Mouse (Mus musculus): ENCODE data around the gene Srebf2. TPM values are rescaled to one million over a fixed set of nuclear protein-coding genes. Genes with fewer than 3 reads are reported as not detected.
A peak's percentile ranks its signal among the peaks of the same experiment; 100 is the strongest.

Srebf2 gene
- total RNA-seq, 2 experiments from 2014 or later = 35.1 to 38.8 TPM

- no peak for DNase-seq
- intact Hi-C loops (cut with DNase I) = no loop called here
Observed at GRCm38 (mm10) chr15:82152435-82152834, 5.5 kb downstream of the Srebf2 start.

- no peak for DNase-seq
- intact Hi-C loops (cut with DNase I) = no loop called here
Observed at GRCm38 (mm10) chr15:82156298-82156697, 9.3 kb downstream of the Srebf2 start.

- intact Hi-C loops (cut with DNase I) = no loop called here
- no peak for DNase-seq
Observed at GRCm38 (mm10) chr15:82156902-82157301, 9.9 kb downstream of the Srebf2 start.

GRCm38 (mm10) chr15:82158243-82159035 lies 11.5 kb downstream of the Srebf2 start:
- intact Hi-C loops (cut with DNase I) = no loop called here
- DNase-seq = no peak

- no peak for DNase-seq
- intact Hi-C loops (cut with DNase I) = no loop called here
Observed at GRCm38 (mm10) chr15:82159471-82159870, 12.5 kb downstream of the Srebf2 start.

- intact Hi-C loops (cut with DNase I) = no loop called here
- no peak for DNase-seq
Observed at GRCm38 (mm10) chr15:82160731-82161640, 14.0 kb downstream of the Srebf2 start.

GRCm38 (mm10) chr15:82161965-82162600 lies 15.1 kb downstream of the Srebf2 start:
- no peak for DNase-seq
- intact Hi-C loops (cut with DNase I) = no loop called here

- intact Hi-C loops (cut with DNase I) = loop anchor here (2.0 kb wide), 1 partner anchor 25 kb away; no protein-coding TSS in a partner anchor
- DNase-seq = no peak
Observed at GRCm38 (mm10) chr15:82163356-82164060, 16.5 kb downstream of the Srebf2 start.

GRCm38 (mm10) chr15:82164061-82164399 lies 17.0 kb downstream of the Srebf2 start:
- intact Hi-C loops (cut with DNase I) = loop anchor here (2.0 kb wide), 1 partner anchor 25 kb away; no protein-coding TSS in a partner anchor
- DNase-seq = no peak

- no peak for DNase-seq
- intact Hi-C loops (cut with DNase I) = loop anchor here (2.0 kb wide), 1 partner anchor 26 kb away; no protein-coding TSS in a partner anchor
Observed at GRCm38 (mm10) chr15:82164496-82164895, 17.5 kb downstream of the Srebf2 start.

GRCm38 (mm10) chr15:82165332-82166239 lies 18.6 kb downstream of the Srebf2 start:
- DNase-seq = peak; percentile 78 to 92
- intact Hi-C loops (cut with DNase I) = loop anchor here (2.0 kb wide), 2 partner anchors 27 to 69 kb away; no protein-coding TSS in a partner anchor

GRCm38 (mm10) chr15:82166240-82167100 lies 19.5 kb downstream of the Srebf2 start:
- intact Hi-C loops (cut with DNase I) = loop anchor here (2.0 kb wide), 1 partner anchor 68 kb away; no protein-coding TSS in a partner anchor
- no peak for DNase-seq

GRCm38 (mm10) chr15:82167201-82168168 lies 20.5 kb downstream of the Srebf2 start:
- intact Hi-C loops (cut with DNase I) = loop anchor here (2.0 kb wide), 1 partner anchor 67 kb away; no protein-coding TSS in a partner anchor
- DNase-seq = no peak

- DNase-seq = no peak
- intact Hi-C loops (cut with DNase I) = no loop called here
Observed at GRCm38 (mm10) chr15:82169671-82170070, 22.7 kb downstream of the Srebf2 start.

- intact Hi-C loops (cut with DNase I) = no loop called here
- DNase-seq = peak; percentile 32 to 56
Observed at GRCm38 (mm10) chr15:82170437-82171377, 23.7 kb downstream of the Srebf2 start.

- intact Hi-C loops (cut with DNase I) = no loop called here
- DNase-seq = no peak
Observed at GRCm38 (mm10) chr15:82172648-82173047, 25.7 kb downstream of the Srebf2 start.
